Comparison of ENCODE assay signal across 15 mouse cellular contexts in the genomic region with DNA sequence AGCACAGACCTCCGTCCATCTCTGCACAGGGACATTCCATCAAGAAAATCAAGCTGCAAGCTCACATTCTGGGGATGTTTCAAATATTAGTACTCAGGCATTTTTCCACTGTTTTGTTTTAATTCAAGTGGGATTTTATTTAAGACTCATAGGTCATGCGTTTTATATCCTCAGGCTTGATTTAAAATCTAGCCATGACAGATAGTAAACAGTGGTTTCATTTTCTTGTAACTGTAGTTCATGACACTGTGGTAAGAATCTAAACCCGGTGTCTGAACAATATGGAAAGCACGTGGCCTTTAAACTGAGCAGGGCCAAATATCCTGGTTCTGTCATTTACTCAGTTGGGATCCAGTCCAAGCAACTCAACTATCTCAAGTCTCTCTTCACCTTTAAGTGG.
"Had no signal": no experiment of that assay in that cellular context is flagged by ENCODE, and none has a peak within 500 bp of the region (broad histone marks: within the 10 kb centered on the region; RNA-seq: fewer than 3 reads in every experiment).

No protein-coding gene starts in this region.

- H3K9ac ChIP-seq: intestine, embryonic 15.5 days; limb, embryonic 12.5 days; liver, embryonic 13.5 days; liver, postnatal 0 days; lung, embryonic 15.5 days; midbrain, embryonic 15.5 days; neural tube, embryonic 12.5 days had no signal

- H3K9me3 ChIP-seq: intestine, embryonic 15.5 days; limb, embryonic 12.5 days; liver, embryonic 13.5 days; lung, embryonic 15.5 days; midbrain, embryonic 15.5 days; neural tube, embryonic 12.5 days had no signal

- H3K27me3 ChIP-seq: intestine, embryonic 15.5 days; limb, embryonic 12.5 days; liver, embryonic 13.5 days; lung, embryonic 15.5 days; megakaryocyte, embryonic 14.5 days; midbrain, embryonic 15.5 days; neural tube, embryonic 12.5 days had no signal

- H3K27ac ChIP-seq: intestine, embryonic 15.5 days; left cerebral cortex, adult 2 months; limb, embryonic 12.5 days; liver, embryonic 13.5 days; lung, embryonic 15.5 days; macrophage; midbrain, embryonic 15.5 days; neural tube, embryonic 12.5 days had no signal

- ATAC-seq: intestine, embryonic 15.5 days; liver, postnatal 0 days; midbrain, embryonic 15.5 days had no signal

- H3K36me3 ChIP-seq: intestine, embryonic 15.5 days; limb, embryonic 12.5 days; liver, embryonic 13.5 days; lung, embryonic 15.5 days; midbrain, embryonic 15.5 days; neural tube, embryonic 12.5 days had no signal

- DNase-seq: liver; liver, embryonic 13.5 days; liver, postnatal 0 days; lung, postnatal 14 days; thymus, adult 18-20 months; thymus, postnatal 14 days had no signal

- H3K4me3 ChIP-seq: intestine, embryonic 15.5 days; left cerebral cortex, adult 2 months; limb, embryonic 12.5 days; liver, embryonic 13.5 days; lung, embryonic 15.5 days; megakaryocyte, embryonic 14.5 days; midbrain, embryonic 15.5 days; neural tube, embryonic 12.5 days had no signal

- H3K4me2 ChIP-seq: intestine, embryonic 15.5 days; limb, embryonic 12.5 days; liver, embryonic 13.5 days; lung, embryonic 15.5 days; midbrain, embryonic 11.5 days; midbrain, embryonic 15.5 days; neural tube, embryonic 12.5 days had no signal

- H3K4me1 ChIP-seq: intestine, embryonic 15.5 days; limb, embryonic 12.5 days; liver, embryonic 13.5 days; megakaryocyte, embryonic 14.5 days; midbrain, embryonic 15.5 days; neural tube, embryonic 12.5 days had no signal
